Mouse (Mus musculus) megakaryocyte, embryonic 14.5 days (primary cell): ENCODE data around the gene Tmem104.

Source experiments
- FLI1 ChIP-seq: IDR thresholded peaks from 2 replicates; pipeline ENCODE4 v1.6.1; 2012; ENCODE audit warnings: low read length, inconsistent platforms, mixed read lengths
- GATA1 ChIP-seq: IDR thresholded peaks from 3 replicates; pipeline ENCODE4 v1.6.1; 2012; ENCODE audit warnings: mixed read lengths, low read length, inconsistent platforms, borderline replicate concordance

DNA sequence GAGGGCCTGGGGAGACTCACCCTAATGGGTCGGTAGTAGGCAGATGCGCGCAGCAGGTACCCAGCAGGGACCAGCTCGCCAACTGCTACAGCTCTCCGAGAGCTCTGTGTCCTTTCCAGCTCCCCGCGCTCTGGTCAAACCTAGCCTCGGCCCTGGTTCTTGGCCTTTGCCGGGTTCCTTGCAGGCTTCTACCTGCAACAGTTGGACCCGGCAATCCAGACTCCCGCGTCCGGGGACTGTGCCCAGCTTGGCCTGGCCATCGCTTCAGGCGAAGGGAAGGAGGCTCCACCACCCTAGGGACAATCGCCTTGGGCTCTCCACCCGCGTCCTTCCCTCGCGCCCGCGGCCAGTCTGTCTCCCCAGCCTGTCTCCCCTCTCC, 79.1 kb downstream of the Tmem104 start:
- TF ChIP-seq GATA1 (no peak), FLI1 (no peak)
